Mouse (Mus musculus) spleen, adult 2 months (tissue): ENCODE data around the gene Szrd1. TPM values are rescaled to one million over a fixed set of nuclear protein-coding genes. Genes with fewer than 3 reads are reported as not detected.
A peak's percentile ranks its signal among the peaks of the same experiment; 100 is the strongest.

Source experiments
- DNase-seq, 2 experiments: peaks; one replicate each; pipeline versions ENCODE4 v3.0.0 to v3.0.0-alpha.2; 2012 to 2021; ENCODE audit warnings: low spot score in 2 of 2, low read depth in 1 of 2
- H3K27ac ChIP-seq: fragments of 200-500 bp; 2 replicates; pipeline ENCODE4 v1.5.1; 2012; ENCODE audit warnings: low read length, inconsistent platforms; ENCODE audit not compliant: insufficient read depth
- H3K27me3 ChIP-seq: fragments of 200-500 bp; 2 replicates; pipeline ENCODE4 v1.6.1; 2012; ENCODE audit warnings: mild to moderate bottlenecking, moderate library complexity, low read length, inconsistent platforms; ENCODE audit not compliant: control insufficient read depth, insufficient read depth
- H3K36me3 ChIP-seq: fragments of 200-500 bp; 2 replicates; pipeline ENCODE4 v1.6.1; 2012; ENCODE audit warnings: mild to moderate bottlenecking, low read length, inconsistent platforms; ENCODE audit not compliant: control insufficient read depth, insufficient read depth
- H3K4me1 ChIP-seq: fragments of 200-500 bp; 2 replicates; pipeline ENCODE4 v1.6.1; 2011; ENCODE audit warnings: inconsistent platforms; ENCODE audit not compliant: control insufficient read depth, insufficient read depth, insufficient read length
- H3K4me3 ChIP-seq: fragments of 200-500 bp; 2 replicates; pipeline ENCODE4 v1.5.1; 2011; ENCODE audit warnings: mild to moderate bottlenecking, inconsistent platforms; ENCODE audit not compliant: insufficient read depth, insufficient read length; ENCODE audit errors: extremely low read depth
- CTCF ChIP-seq: fragments of 200-500 bp; IDR thresholded peaks from 2 replicates; pipeline ENCODE4 v1.5.1; 2011; ENCODE audit warnings: mild to moderate bottlenecking, inconsistent platforms; ENCODE audit not compliant: insufficient read depth, insufficient read length, insufficient replicate concordance; ENCODE audit errors: extremely low read depth
- POLR2A ChIP-seq: fragments of 200-500 bp; IDR thresholded peaks from 2 replicates; pipeline ENCODE4 v1.6.1; 2011; ENCODE audit warnings: low read depth, low read length, inconsistent platforms
- WGBS: fragments of 180-500 bp; shearing (Covaris S2); methylation state at CpG from one replicate; pipeline ENCODE4 v1.1.7; 2018; 5-methylcytosine and 5-hydroxymethylcytosine counted together
- polyA plus RNA-seq: library from polyadenylated mRNA; depleted of rRNA; stranded (reverse); fragments of >200 nt; gene quantifications from 2 replicates; pipeline ENCODE4 v1.2.3, GENCODE M21; 2012

Szrd1 gene
- polyA plus RNA-seq, 1 experiment, result 38.8 TPM

- peaks cover 38% of the 10 kb centered on the region for H3K36me3 ChIP-seq
- no peak overlapping the region for H3K27ac ChIP-seq
- TF ChIP-seq POLR2A (no peak), CTCF (no peak)
- H3K4me1 ChIP-seq, result no peaks in the 10 kb centered on the region; the same call in 1 of the 2 replicates
- H3K4me3 ChIP-seq, result no peak overlapping the region
- WGBS, result 70% methylated on average over 4 of the region's 4 CpGs
- H3K27me3 ChIP-seq, result no peaks in the 10 kb centered on the region
- no peak for DNase-seq
Measured at GRCm38 (mm10) chr4:141118691-141119090, 20.9 kb downstream of the Szrd1 start.

GRCm38 (mm10) chr4:141115398-141115797 is 24.2 kb downstream of the Szrd1 start:
- 96% methylated on average over 8 of the region's 8 CpGs for WGBS
- no peak overlapping the region for H3K27ac ChIP-seq
- no peak for DNase-seq
- H3K27me3 ChIP-seq, result no peaks in the 10 kb centered on the region
- H3K4me1 ChIP-seq, result no peaks in the 10 kb centered on the region
- no peak overlapping the region for H3K4me3 ChIP-seq
- TF ChIP-seq CTCF (no peak), POLR2A (no peak)
- H3K36me3 ChIP-seq, result peaks cover 44% of the 10 kb centered on the region

GRCm38 (mm10) chr4:141114521-141114981 is 25.0 kb downstream of the Szrd1 start:
- H3K27me3 ChIP-seq, result no peaks in the 10 kb centered on the region
- no peak for TF ChIP-seq CTCF
- TF ChIP-seq POLR2A, result no peak
- peaks cover 44% of the 10 kb centered on the region for H3K36me3 ChIP-seq
- no peaks in the 10 kb centered on the region for H3K4me1 ChIP-seq
- WGBS, result 96% methylated on average over 6 of the region's 6 CpGs
- H3K4me3 ChIP-seq, result no peak overlapping the region
- no peak for DNase-seq
- H3K27ac ChIP-seq, result no peak overlapping the region

GRCm38 (mm10) chr4:141113831-141114230 is 25.7 kb downstream of the Szrd1 start:
- H3K4me3 ChIP-seq, result no peak overlapping the region
- peaks cover 44% of the 10 kb centered on the region for H3K36me3 ChIP-seq
- H3K27ac ChIP-seq, result no peak overlapping the region
- DNase-seq, result no peak
- H3K27me3 ChIP-seq, result no peaks in the 10 kb centered on the region
- WGBS, result 79% methylated on average over 7 of the region's 7 CpGs
- TF ChIP-seq CTCF (no peak), POLR2A (no peak)
- H3K4me1 ChIP-seq, result no peaks in the 10 kb centered on the region

- no peak overlapping the region for H3K27ac ChIP-seq
- H3K36me3 ChIP-seq, result peaks cover 4% of the 10 kb centered on the region
- no peaks in the 10 kb centered on the region for H3K27me3 ChIP-seq
- no peaks in the 10 kb centered on the region for H3K4me1 ChIP-seq
- WGBS, result 70% methylated on average over 10 of the region's 10 CpGs
- TF ChIP-seq POLR2A, result no peak
- TF ChIP-seq CTCF, result no peak
- no peak overlapping the region for H3K4me3 ChIP-seq
- DNase-seq, result no peak
Measured at GRCm38 (mm10) chr4:141108196-141108732, 31.3 kb downstream of the Szrd1 start.

GRCm38 (mm10) chr4:141106526-141107183 is 32.9 kb downstream of the Szrd1 start:
- Histone ChIP-seq H3K27ac (no peak overlapping the region), H3K4me1 (no peaks in the 10 kb centered on the region), H3K36me3 (no peaks in the 10 kb centered on the region), H3K27me3 (no peaks in the 10 kb centered on the region), H3K4me3 (no peak overlapping the region)
- 84% methylated on average over 16 of the region's 16 CpGs for WGBS
- DNase-seq, result no peak
- TF ChIP-seq CTCF, result no peak
- TF ChIP-seq POLR2A, result no peak

GRCm38 (mm10) chr4:141101855-141102254 is 37.7 kb downstream of the Szrd1 start:
- TF ChIP-seq CTCF (peak; percentile 27; the same call in 1 of the 2 replicates), POLR2A (no peak)
- H3K27ac ChIP-seq, result no peak overlapping the region
- H3K4me3 ChIP-seq, result no peak overlapping the region
- 76% methylated on average over 6 of the region's 6 CpGs for WGBS
- H3K36me3 ChIP-seq, result no peaks in the 10 kb centered on the region
- no peaks in the 10 kb centered on the region for H3K27me3 ChIP-seq
- no peak for DNase-seq
- no peaks in the 10 kb centered on the region for H3K4me1 ChIP-seq
